Mouse (Mus musculus): ENCODE data around the gene Emg1.

- TF ChIP-seq GATA1 (IDR thresholded peaks at IDR 0.05; ENCODE audit: borderline replicate concordance, low read length) (no peak), FLI1 (IDR thresholded peaks at IDR 0.05; ENCODE audit: low read length) (no peak)
These were observed 20.7 kb upstream of the Emg1 start for GRCm38 (mm10) chr6:124732476-124733370.

Data from megakaryocyte, embryonic 14.5 days (primary cell).